Mouse (Mus musculus) limb, embryonic 14.5 days (tissue): ENCODE data around the gene CK137956. TPM values are rescaled to one million over a fixed set of nuclear protein-coding genes. Genes with fewer than 3 reads are reported as not detected.

Experiments
- ATAC-seq: fragments of 200-750 bp; cut with Nextera tagmentation; 2 replicates; pipeline ENCODE4 v1.8.0; 2017; ENCODE audit warnings: low read depth, moderate number of reproducible peaks, moderate TSS enrichment; ENCODE audit not compliant: low FRiP score
- DNase-seq: peaks from one replicate; pipeline ENCODE4 v3.0.0-alpha.2; 2015; ENCODE audit warnings: low spot score
- H3K27ac ChIP-seq: fragments of 300-500 bp; sonication (generic); replicated peaks from 2 replicates; pipeline ENCODE4 v1.5.1; 2014; ENCODE audit warnings: low read depth, mild to moderate bottlenecking, low read length, moderate library complexity, mixed read lengths
- H3K27me3 ChIP-seq: fragments of 300-500 bp; sonication (generic); 2 replicates; pipeline ENCODE4 v1.6.1; 2014; ENCODE audit warnings: low read length, mixed read lengths; ENCODE audit not compliant: control insufficient read depth, insufficient read depth
- H3K36me3 ChIP-seq: fragments of 300-500 bp; sonication (generic); 2 replicates; pipeline ENCODE4 v1.6.1; 2014; ENCODE audit warnings: mild to moderate bottlenecking, low read length, moderate library complexity, mixed read lengths; ENCODE audit not compliant: control insufficient read depth, insufficient read depth
- H3K4me1 ChIP-seq: fragments of 300-500 bp; sonication (generic); 2 replicates; pipeline ENCODE4 v1.6.1; 2014; ENCODE audit warnings: antibody characterized with exemption, low read length, mixed read lengths; ENCODE audit not compliant: control insufficient read depth, insufficient read depth
- H3K4me2 ChIP-seq: fragments of 300-500 bp; sonication (generic); replicated peaks from 2 replicates; pipeline ENCODE4 v1.6.1; 2014; ENCODE audit warnings: low read depth, mild to moderate bottlenecking, low read length, moderate library complexity; ENCODE audit not compliant: severe bottlenecking
- H3K4me3 ChIP-seq: fragments of 300-500 bp; sonication (generic); replicated peaks from 2 replicates; pipeline ENCODE4 v1.5.1; 2014; ENCODE audit warnings: low read length
- H3K9ac ChIP-seq: fragments of 300-500 bp; sonication (generic); 2 replicates; pipeline ENCODE4 v1.6.1; 2014; ENCODE audit warnings: mild to moderate bottlenecking, low read depth, low read length, moderate library complexity; ENCODE audit not compliant: severe bottlenecking
- H3K9me3 ChIP-seq: fragments of 300-500 bp; sonication (generic); 2 replicates; pipeline ENCODE4 v1.6.1; 2016; ENCODE audit warnings: low read length; ENCODE audit not compliant: control insufficient read depth
- POLR2A ChIP-seq: fragments of 200-500 bp; IDR thresholded peaks from 2 replicates; pipeline ENCODE4 v1.8.0; 2012; ENCODE audit warnings: inconsistent platforms, mild to moderate bottlenecking, moderate library complexity, borderline replicate concordance; ENCODE audit not compliant: insufficient read depth, insufficient read length; ENCODE audit errors: extremely low read depth
- WGBS: fragments of 180-500 bp; shearing (Covaris S2); extraction: QIAGEN DNeasy Blood & Tissue Kit; methylation state at CpG from one replicate; pipeline ENCODE4 v1.1.7; 2014; 5-methylcytosine and 5-hydroxymethylcytosine counted together
- polyA plus RNA-seq, 2 experiments: library from polyadenylated mRNA; depleted of rRNA in 1 of 2; stranded (reverse) in 1 of 2; unstranded in 1 of 2; fragments of >200 nt; fragmentation: Nextera tagmentation in 1 of 2; extraction: Ambion mirVana in 1 of 2; gene quantifications; 2 replicates each; pipeline versions ENCODE4 v1.2.1 to v1.2.3; 2012 to 2014

CK137956 gene
- polyA plus RNA-seq, 2 experiments: not detected

DNA sequence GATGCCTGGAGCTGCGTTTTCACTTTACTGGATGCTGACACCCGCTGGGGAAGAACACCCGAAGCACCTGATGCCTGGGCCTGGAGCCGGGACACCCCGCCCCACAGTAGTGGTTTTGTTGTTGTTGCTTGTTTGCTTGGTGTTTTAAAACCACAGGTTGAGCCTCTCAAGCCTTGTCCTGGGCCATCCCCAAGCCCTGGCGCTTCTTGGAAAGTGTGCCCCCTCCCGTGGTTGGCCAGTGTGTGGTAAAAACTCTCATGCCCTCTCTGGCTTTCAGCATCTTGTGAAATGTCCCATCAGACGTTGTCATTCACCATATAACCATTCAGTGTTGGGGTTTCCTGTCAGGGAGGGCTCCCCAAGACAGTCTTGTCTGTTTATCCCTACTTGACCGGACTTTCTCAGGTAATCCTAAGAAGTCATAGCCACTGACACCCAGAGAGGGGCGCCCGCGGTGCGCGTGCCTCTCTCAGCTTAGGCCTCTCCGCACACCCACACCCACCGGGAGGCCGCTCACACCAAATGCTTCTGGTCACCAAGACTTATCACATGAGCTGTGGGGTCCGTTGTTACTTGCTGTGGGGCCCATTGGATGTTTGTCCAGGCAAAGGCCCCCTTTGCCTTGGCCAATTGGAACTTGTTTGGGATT lies 18.7 kb upstream of the CK137956 start:
- Histone ChIP-seq H3K9ac (no peak overlapping the region), H3K4me2 (no peak overlapping the region), H3K4me1 (no peaks in the 10 kb centered on the region), H3K27me3 (peaks cover 66% of the 10 kb centered on the region), H3K4me3 (no peak overlapping the region), H3K36me3 (no peaks in the 10 kb centered on the region), H3K9me3 (no peaks in the 10 kb centered on the region), H3K27ac (no peak overlapping the region)
- 9% methylated on average over 18 of the region's 18 CpGs for WGBS
- ATAC-seq (no peak), DNase-seq (no peak)
- no peak for TF ChIP-seq POLR2A

- Histone ChIP-seq H3K4me1 (no peaks in the 10 kb centered on the region), H3K9me3 (no peaks in the 10 kb centered on the region), H3K4me2 (peak overlapping the region; percentile 56; the same call in 1 of the 2 replicates), H3K36me3 (no peaks in the 10 kb centered on the region), H3K4me3 (peak overlapping the region; percentile 31), H3K27me3 (peaks cover 67% of the 10 kb centered on the region), H3K27ac (no peak overlapping the region), H3K9ac (no peak overlapping the region)
- no peak for TF ChIP-seq POLR2A
- DNase-seq (no peak), ATAC-seq (no peak)
- under 1% methylated on average over 32 of the region's 39 CpGs for WGBS
Measured at GRCm38 (mm10) chr4:127988526-127989180, 17.9 kb upstream of the CK137956 start.

GRCm38 (mm10) chr4:127987784-127988455 lies 17.2 kb upstream of the CK137956 start, which contains the start of gene Csmd2:
Csmd2 (plus strand) TSS chr4:127987857.
- Histone ChIP-seq H3K4me1 (no peaks in the 10 kb centered on the region), H3K4me3 (peak within 1 kb of the TSS; percentile 31), H3K4me2 (peak within 1 kb of the TSS; percentile 56), H3K27me3 (peaks cover 67% of the 10 kb centered on the region), H3K9me3 (no peaks in the 10 kb centered on the region), H3K9ac (no peak within 1 kb of the TSS), H3K36me3 (no peaks in the 10 kb centered on the region), H3K27ac (no peak within 1 kb of the TSS)
- ATAC-seq: no peak
- TF ChIP-seq POLR2A: no peak
- WGBS: under 1% methylated on average over 47 of the region's 65 CpGs
- DNase-seq: no peak

GRCm38 (mm10) chr4:127987270-127987669 lies 16.5 kb upstream of the CK137956 start:
- Histone ChIP-seq H3K4me2 (peak overlapping the region; percentile 56; the same call in 1 of the 2 replicates), H3K4me1 (no peaks in the 10 kb centered on the region), H3K4me3 (peak overlapping the region; percentile 31), H3K27ac (no peak overlapping the region), H3K27me3 (peaks cover 67% of the 10 kb centered on the region), H3K9me3 (no peaks in the 10 kb centered on the region), H3K9ac (no peak overlapping the region), H3K36me3 (no peaks in the 10 kb centered on the region)
- DNase-seq (no peak), ATAC-seq (no peak)
- WGBS: 8% methylated on average over 10 of the region's 10 CpGs
- no peak for TF ChIP-seq POLR2A

GRCm38 (mm10) chr4:127986491-127987075 lies 15.8 kb upstream of the CK137956 start:
- Histone ChIP-seq H3K9me3 (no peaks in the 10 kb centered on the region), H3K27me3 (peaks cover 67% of the 10 kb centered on the region), H3K36me3 (no peaks in the 10 kb centered on the region), H3K4me1 (no peaks in the 10 kb centered on the region), H3K9ac (no peak overlapping the region), H3K4me3 (no peak overlapping the region), H3K27ac (no peak overlapping the region), H3K4me2 (no peak overlapping the region)
- ATAC-seq (no peak), DNase-seq (no peak)
- TF ChIP-seq POLR2A: no peak
- 4% methylated on average over 25 of the region's 25 CpGs for WGBS
